Mouse (Mus musculus) right cerebral cortex, postnatal 36 days (tissue): ENCODE measurements around the gene Sp100.
"Not testable (repeated sequence)": the region's sequence is repeated elsewhere in the genome, so short reads cannot be mapped to it uniquely, and the experiment has no call there.

ENCODE experiments used
- DNase-seq, 2 experiments: peaks; one replicate each; pipeline ENCODE4 v3.0.0; 2022; ENCODE audit warnings: low spot score in 2 of 2, mixed read lengths in 1 of 2

Gene Sp100

DNA sequence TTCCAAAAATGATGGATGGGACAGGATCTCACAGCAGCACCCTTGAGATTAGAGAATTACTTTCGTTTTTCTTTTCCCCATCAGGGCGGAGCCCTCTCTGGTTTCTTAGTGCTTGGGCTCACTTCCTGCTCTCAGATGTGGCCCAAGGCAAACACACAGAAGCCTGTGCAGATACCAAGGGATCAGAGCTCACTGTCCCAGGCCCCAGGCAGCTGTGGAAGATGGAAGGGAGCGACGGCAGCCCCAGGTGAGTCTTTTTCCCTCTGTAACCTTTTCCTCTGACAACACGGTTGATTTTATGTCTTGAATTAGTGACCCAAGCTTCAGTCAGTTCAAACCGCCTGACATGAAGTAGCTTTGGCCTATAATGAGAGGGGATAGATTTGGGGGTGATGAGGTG is at the start of gene Sp100:
TSS of gene Sp100 (plus strand) at position 108 of the 400 bp plus-strand sequence.
- not testable (repeated sequence) for DNase-seq

GRCm38 (mm10) chr1:85600078-85600477 is 49.7 kb upstream of the Sp100 start, which contains the start of gene Sp140:
Gene Sp140, plus strand, starts transcription at chr1:85600378.
- not testable (repeated sequence) for DNase-seq

DNA sequence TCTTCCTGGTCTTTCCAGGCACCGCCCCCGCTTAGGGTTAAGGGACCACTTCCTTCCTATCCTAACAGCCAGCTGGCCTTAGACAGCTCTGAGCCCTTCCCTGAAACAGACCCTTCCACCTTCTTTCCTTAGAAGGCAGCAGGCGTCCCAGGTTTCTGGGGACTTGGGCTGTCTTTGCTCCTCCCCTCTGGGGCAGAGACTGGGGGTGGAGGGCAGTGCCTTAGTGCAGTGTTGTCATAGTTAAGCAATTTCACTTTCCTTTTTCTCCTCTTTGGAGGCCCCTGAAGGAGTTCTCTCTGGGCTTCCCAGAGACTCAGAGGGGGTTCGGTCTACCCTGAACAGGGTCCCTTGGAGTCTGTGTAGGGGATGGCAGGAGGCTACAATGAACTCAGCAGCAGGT is 49.0 kb upstream of the Sp100 start:
- not testable (repeated sequence) for DNase-seq

GRCm38 (mm10) chr1:85604341-85604740 is 45.4 kb upstream of the Sp100 start:
- DNase-seq = not testable (repeated sequence)

GRCm38 (mm10) chr1:85608361-85608760 is 41.4 kb upstream of the Sp100 start:
- DNase-seq = not testable (repeated sequence)

- not testable (repeated sequence) for DNase-seq
Measured at GRCm38 (mm10) chr1:85610581-85610980, 39.2 kb upstream of the Sp100 start.

DNA sequence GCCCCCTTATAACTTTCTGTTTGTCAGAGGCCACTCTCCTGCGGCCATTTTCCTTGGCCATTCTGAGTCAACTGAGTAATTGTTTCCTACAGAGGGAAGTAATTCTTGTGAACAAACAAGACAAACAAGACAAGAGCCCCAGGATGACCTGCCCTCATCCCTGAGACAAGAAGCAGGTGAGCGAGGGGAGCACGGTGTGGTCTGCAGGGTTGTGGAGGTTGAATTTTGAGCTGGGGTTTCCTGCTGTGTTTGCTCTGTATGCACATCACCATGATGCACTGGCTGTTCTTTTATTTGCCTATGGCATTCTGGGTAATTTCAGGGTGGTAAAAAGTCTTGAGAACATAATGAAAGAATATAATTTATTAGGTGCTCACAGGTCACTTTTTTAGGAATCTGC is 34.7 kb upstream of the Sp100 start:
- DNase-seq = not testable (repeated sequence)

- DNase-seq = not testable (repeated sequence)
Measured at GRCm38 (mm10) chr1:85615819-85616218, 34.0 kb upstream of the Sp100 start.

GRCm38 (mm10) chr1:85617161-85617560 is 32.6 kb upstream of the Sp100 start:
- not testable (repeated sequence) for DNase-seq

DNA sequence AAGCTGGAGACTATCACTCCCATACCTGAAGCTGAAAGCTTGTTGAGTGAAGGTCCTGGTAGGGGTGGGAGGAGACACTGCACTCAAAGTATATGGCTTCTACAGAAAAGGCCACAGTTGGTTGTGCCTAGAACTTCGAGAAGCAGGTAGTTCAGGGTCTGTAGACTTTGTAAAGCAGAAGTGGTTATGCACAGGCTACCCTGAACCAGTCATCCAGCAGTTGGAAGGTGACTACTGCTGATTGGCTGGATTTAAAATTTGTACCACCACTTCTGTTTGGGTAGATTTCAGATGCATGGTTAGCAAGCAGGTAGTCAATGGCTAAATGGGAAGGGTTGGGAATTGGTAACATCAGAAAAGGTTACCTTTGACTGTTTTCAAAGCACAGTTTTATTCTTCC is 31.1 kb upstream of the Sp100 start:
- DNase-seq = not testable (repeated sequence)

DNA sequence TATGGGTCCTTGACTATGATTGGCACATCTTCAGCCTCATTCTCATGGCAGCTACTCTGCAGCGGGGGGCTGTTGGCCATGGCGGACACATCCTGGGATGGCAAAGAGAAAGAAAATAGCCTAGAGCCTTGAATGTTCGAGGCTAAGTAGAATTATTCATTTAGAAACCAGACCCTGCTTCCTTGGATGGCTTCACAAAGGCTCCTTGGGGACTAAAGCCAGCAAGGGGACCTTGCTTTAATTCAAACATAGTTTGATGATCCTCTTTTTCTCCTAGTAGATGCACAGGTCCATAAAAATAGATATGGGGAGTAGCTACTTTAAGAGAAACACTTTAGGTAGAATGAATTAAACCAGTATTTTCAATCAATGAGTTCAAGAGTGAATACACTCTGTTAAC is 12.9 kb upstream of the Sp100 start:
- DNase-seq = not testable (repeated sequence)

DNA sequence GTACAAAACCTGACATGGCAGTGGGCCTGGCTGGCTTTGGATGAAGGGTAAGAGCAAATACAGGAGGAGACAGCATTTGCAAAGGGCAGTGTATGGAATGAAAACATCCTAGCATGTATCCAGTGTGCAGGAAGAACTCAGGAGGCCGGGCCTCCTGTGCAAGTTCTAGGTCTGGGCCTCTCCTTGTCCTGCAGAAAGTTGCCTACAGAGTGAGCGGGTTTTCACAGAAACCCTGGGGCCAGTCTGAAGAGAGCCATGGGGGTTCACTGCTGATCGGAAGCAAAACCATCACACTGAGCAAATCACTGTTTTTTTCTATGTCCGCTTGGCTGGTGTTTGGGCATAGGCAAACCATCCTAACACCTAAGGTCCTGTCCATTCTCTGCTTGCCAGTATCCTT is 11.6 kb upstream of the Sp100 start:
- not testable (repeated sequence) for DNase-seq

GRCm38 (mm10) chr1:85650524-85650923 is 736 bp downstream of the Sp100 start:
- not testable (repeated sequence) for DNase-seq

DNA sequence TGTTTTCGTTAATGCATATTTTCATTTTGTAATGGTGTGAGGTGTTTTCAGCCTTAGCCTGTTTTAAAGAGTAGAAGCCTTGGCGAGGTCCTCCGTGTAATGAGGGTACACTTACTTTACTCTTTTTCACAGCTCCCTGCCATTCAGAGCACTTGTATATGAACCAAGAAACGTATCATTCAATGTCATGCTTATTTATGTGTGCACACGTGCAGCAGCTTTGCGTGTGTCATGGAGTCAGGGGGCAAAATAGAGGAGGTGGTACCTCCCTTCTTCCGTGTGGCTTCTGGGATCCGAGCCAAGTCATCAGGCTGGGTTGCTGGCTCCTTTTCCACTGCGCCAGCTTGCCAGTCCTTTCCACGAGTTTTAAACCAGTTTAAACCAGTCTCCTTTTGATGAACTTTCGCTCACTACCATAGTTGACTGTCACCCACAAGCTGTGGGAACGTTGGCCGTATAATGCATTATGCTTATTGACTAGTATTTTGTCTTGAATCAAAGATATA is 2.0 kb downstream of the Sp100 start:
- not testable (repeated sequence) for DNase-seq

DNA sequence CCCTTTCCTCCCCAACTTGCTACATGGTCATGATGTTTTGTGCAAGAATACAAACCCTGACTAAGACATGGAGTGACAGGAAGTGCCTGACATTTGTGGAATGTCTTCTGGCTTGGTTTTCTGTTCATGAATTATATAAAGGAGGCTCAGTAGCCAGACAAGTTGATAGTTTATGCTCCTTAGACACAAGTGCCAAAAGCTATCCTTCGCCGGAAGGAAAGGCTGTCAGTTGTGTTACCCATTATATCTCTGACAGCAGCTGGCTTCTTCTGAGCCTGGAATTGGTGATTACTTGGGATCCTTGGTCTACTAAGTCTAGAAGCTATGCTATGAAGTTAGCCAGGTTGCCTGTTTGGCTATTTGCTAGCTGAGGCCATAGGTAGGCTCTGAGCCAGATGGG is 7.4 kb downstream of the Sp100 start:
- DNase-seq = not testable (repeated sequence)

DNA sequence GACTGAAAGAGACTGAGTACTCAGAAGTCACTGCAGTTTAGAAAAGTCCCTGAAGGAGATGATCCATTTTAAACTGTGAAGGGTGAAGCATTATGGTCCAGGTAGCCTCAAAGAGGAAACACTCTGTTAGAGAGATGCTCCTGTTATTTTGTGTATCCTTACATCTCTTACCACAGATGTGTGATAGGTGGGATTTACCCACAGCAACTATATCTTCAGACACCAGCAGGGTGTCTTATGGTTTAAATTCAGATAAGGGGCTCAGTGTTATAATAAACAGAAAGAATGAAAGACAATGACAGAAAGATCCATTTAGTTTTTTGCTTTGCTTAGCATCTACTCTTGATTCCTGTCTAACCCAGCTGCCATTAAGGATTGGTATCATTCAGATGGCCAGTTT is 14.5 kb downstream of the Sp100 start:
- no peak for DNase-seq

DNA sequence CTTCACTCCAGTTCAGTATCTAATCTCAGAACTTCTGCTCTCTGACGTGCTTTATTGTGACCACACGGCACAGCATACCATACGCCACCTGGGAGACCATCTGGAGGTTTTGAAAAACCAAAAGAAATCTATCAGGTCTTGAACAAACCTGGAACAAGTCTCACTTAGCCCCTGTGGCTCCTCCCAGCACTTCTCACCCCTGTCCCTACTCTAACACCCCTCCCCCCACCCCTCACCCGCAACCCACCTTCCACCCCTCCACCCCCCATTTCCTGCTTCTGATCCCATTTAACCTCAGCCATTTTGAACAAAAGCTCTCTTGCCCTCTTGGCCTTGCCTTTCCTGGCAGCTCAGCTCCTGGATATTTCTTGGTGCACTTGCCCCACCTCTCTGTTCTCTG is 30.4 kb downstream of the Sp100 start:
- DNase-seq = no peak

DNA sequence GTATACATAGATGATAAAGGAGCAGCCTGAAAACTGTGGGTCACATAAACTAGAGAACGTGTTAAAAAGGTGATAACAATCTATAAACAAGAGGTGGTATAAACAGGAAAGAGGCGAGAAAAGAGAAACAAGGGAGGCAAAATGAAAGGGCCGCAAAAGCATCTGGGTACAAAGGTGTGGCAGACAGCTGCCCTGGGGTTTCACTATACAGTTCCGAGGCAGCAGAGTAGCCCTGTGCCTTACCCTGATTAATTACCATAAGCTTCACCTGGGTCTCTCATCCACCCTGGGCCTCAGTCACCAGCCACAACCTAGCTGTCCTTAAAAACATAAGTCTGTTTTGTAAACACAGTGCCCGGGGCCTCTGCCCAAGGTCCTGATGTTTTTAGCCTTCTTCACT is 36.9 kb downstream of the Sp100 start:
- no peak for DNase-seq

- no peak for DNase-seq
Measured at GRCm38 (mm10) chr1:85687346-85687745, 37.6 kb downstream of the Sp100 start.

GRCm38 (mm10) chr1:85690544-85690943 is 40.8 kb downstream of the Sp100 start:
- DNase-seq = no peak

GRCm38 (mm10) chr1:85692281-85692680 is 42.5 kb downstream of the Sp100 start:
- DNase-seq = no peak

DNA sequence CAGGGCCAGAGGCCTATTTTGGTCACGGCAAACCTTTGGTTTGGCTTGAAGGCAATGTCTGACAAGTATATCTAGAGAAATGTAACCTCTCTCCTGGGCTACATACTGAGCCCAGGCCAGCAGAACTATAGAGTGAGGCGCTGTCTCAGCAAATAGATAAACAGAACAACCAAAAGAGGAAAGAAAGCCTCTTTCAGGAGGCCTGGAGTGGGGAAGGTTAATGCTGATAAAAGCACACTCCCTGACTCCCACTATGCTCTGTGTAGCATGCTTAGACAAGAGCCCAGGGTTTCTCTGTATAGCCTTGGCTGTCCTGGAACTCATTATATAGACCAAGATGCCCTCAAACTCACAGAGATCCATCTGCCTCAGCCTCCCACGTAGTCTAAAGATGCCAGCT is 43.5 kb downstream of the Sp100 start:
- no peak for DNase-seq

- DNase-seq = no peak
Measured at GRCm38 (mm10) chr1:85695646-85696045, 45.9 kb downstream of the Sp100 start.
